Mouse (Mus musculus) kidney, adult 11 months (tissue): ENCODE measurements at regions not wholly inside any gene's neighbourhood (a gene's known extent, or its start where the extent isn't known, plus 50 kb on each side); places are given as distances from the start of the nearest gene placed in this dataset.
A peak's percentile ranks its signal among the peaks of the same experiment; 100 is the strongest.
"Not testable (repeated sequence)": the region's sequence is repeated elsewhere in the genome, so short reads cannot be mapped to it uniquely, and the experiment has no call there.

ENCODE experiments used
- DNase-seq: peaks from one replicate; pipeline ENCODE4 v3.0.0; 2022

DNA sequence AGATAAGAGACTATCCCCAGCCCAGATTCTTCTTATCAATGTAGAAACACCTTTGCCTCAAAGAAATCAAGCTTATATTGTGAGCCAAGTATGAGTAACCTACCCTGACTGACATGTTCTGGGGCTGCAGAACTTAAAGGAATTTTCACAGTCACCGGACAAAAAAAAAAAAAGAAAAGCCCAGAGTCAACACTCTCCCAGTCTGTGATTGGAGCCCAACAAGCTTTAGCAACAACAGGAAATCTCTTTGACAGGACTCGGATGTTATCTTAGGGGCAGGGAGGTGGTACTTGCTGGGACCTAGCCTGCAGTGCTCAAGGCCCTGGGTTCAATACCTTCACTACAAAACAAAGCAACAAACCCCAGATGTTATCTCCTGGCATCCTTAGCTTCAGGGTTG lies 114.2 kb downstream of the Nectin1 start:
- DNase-seq = no peak

DNA sequence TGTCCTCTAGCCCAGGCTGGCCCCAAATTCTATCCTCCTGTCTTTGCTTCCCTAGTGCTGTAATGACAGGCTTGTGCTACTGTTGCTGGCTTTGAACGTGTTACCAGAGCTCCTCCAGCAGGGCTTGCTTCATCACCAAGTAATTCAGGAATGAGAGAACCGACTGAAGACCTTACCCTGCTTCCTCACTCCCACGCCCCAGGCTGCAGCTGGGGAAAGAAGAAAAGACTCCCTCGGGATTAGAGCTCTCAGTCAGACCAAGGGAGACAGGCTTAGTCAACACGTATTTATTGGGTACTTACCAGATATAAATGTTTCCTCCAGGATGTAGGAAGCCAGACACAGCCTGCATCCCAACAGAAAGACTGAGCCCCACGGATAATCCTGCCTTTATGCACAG lies 115.0 kb downstream of the Nectin1 start:
- no peak for DNase-seq

DNA sequence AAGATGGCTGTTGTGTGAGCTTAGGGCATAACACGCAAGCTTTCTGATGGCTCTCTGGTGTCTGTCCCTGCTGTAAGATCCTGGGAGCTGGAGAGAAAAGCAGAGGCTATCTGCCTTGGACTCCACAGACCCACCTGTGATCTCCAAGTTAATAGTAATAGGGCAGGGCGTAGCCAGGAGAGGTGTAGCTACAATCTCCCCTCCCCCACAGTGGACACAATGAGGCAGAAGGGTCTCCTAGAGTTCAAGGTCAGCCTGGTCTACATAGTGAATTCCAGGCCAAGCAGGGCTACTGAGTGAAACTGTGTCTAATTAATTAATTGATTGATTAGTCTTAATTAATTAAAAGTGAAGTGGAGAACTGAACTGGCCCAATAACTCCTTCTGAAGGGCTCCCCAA lies 116.5 kb downstream of the Nectin1 start:
- no peak for DNase-seq

DNA sequence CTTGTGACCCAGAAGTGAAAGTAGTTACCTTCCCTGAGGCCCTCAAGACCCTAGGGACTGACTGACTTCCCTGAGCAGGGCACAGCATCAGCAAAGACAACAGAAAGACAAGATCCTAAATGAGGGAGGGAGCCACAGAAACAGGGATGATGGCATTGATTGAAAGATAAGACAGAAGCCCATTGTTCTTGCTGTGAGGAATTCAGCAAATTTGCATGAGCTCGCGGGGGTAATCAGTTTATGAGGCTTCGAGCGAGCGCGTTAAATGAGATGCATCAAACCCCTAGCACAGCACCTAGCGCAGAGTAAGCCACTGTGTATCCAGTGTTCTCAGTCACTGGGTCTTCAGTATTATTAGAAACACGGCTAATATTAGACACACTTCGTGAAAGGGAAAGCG lies 117.6 kb downstream of the Nectin1 start:
- no peak for DNase-seq

DNA sequence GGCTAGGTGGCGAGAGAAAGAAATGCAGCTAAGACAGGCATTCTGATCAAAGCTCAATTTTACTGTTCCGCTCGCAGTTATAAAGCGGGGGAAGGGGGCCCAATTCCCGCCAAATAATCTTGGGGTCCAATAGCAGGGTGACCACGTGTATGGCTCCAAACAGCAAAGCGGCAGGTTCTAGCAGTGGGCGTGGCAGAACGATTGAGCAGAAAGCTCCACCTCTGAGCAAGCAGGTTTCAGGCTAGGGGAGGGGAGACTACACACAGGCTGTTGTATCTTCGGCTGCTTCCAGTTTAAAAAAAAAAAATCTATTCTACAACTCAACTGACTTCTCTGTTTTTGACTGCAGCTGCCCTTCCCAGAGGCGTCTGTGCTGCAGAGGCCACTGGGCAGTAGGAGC lies 118.2 kb downstream of the Nectin1 start:
- DNase-seq = not testable (repeated sequence)

DNA sequence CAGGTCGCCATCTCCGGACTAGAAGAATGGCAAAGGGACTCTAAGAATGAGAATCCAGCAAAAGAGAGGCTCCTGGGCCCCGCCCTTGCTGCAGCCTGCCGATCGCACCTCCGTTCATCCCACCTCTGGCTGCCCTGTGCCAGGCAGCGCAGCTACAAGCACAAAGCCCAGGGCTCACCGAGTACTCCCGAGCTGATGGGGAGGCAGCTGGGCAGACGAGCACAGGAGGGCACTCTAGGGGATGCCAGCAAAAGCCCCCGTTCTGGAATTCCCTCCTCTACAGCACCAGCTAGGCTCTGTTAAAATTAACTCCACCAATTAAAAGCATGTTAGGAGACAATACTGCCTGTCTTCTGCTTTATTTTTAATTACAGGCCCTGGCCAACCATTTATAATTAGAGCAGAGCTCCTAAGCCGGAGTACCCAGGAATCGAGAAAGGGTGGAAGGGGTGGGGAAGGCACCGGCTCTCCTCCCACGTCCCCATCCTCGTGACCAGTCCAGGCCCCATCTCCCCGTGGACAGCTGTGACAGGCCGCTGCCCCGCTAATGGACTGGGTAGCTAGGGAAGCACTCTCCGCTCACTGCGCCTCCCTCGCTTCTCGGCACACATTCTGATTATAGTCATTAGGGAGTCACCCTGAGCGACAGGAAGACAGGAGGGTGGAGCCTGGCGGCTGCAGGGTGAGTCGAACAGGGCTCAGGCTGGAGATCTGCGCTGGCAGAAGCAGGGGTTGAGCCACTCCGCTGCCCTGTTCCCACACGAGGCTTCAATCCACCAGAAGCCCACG lies 120.0 kb downstream of the Nectin1 start:
- no peak for DNase-seq

DNA sequence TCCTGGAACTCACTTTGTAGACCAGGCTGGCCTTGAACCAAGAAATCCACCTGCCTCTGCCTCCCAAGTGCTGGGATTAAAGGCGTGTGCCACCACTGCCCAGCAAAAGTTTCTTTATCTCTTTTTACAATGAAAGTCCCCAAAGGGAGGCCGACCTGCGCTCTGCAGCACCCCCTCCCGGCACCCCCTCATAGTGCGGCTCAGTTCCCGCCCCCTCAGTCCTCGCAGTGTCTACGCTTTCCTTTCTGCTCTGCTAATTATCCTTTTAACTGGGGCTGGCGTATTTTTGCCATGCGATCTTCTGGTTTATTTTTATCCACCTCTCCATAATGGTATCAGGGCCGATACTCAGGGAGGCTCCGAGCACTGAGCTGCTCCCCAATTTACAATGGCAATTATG lies 123.0 kb downstream of the Nectin1 start:
- DNase-seq = no peak

DNA sequence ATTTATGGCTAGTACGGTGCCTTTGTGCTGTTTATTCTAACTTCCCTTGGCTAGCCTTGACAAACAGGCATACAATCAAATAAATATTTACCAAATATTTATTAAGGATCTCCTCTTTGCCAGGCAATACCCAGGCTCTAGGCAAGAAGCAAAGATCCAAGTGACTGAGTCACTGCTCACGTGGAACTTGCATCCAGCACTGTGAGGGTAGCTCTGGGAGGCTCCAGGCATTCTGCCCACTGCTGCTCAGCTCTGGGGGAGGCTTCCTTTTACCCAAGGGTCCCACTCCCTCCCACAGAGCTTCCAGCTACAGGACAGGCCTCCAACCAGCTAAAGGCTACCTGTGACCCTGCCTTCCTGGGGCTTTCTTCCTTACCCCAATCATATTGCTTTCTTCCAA lies 130.1 kb downstream of the Nectin1 start:
- no peak for DNase-seq

DNA sequence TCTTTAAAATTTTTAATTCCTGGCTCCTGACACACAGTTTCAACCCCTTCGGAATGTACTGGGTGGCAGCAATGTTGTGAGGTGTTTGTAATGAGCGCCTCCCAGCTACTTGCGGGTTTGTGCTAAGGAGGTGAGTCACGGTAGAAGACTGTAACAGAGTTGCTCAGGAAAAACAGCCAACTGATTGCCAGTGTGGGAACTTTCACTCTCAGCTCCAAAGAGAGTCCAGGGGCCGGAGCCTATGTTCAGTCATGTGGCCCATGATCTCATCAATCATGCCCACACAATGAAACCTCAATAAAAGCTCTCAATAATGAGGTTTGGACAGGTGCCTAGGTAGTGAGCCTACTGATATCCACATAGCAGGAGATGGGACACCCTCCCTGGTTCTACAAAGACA lies 130.5 kb downstream of the Nectin1 start:
- no peak for DNase-seq

DNA sequence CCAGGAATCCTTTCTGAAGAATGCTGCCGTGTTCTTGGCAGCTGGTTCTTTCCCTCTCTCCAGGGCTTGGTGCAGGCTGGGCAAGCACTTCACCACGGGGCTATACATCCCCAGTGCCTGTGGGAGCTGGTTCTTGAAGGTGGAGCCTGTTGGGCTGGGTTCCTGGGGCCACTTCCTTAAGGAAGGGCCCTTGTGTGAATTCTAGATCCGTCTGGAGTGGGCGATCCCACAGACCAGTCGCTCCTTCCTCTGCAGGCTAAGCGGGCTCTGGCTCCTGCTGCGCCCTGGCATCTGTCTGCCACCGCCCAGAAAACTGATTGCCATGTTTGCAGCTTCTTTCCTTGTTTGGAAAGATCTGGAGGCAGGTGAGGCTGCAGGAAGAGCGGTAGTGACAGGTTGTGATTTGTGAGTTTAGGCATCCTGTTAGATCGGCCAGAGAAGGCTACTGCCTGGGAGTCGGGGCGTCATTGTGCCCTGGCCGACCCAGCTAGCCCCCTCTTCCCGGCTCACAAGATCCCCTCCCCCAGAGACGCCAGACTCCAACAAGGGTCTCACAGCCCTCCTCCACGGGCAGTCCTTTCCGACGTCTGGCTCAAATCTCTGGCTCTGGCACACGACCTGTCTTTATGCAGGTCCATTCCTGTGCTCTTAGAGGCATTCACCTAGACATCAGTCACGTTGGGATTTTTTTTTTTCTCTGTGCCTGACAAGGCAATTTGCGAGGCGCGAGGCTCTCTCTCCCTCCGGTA lies 135.6 kb downstream of the Nectin1 start:
- DNase-seq = no peak

DNA sequence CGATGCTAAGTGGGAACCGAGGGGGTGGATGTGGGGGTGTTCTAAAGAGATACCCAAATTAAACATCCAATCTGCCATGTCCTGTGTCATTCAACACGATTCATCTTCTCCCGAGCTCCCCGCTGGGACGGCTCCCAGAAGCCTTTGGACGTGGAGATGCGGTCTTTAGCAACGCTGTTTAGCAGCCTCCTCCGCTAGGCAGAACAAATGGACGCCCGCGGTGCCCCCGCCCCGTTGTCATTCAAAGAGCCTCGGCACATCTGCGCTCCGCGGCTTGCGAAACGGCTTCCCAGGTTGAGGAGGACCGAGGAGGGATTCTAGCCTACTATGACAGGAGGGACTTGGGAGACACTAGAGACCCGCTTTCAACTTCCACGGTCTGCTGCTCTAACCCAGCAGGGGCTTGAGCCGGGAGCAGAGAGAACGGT lies 136.2 kb downstream of the Nectin1 start:
- no peak for DNase-seq

DNA sequence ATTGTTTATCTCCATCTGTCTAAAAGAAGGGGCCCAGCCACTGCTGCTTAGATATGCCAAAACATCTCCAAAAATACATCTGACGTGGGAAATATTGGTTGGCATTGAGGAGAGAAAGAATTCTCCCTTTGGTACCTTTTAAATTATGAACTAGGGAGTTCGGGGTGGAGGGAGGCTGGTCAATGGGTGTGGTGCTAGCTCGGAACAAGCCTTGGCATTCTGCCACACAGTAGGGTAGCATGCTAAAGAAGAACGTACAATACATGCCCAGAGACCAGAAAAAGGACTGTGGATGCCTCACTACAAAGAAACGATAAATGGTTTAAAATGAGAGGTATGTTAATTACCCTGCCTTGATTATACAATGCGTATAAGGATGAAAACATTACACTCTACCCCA lies 149.3 kb downstream of the Nectin1 start:
- DNase-seq = no peak

DNA sequence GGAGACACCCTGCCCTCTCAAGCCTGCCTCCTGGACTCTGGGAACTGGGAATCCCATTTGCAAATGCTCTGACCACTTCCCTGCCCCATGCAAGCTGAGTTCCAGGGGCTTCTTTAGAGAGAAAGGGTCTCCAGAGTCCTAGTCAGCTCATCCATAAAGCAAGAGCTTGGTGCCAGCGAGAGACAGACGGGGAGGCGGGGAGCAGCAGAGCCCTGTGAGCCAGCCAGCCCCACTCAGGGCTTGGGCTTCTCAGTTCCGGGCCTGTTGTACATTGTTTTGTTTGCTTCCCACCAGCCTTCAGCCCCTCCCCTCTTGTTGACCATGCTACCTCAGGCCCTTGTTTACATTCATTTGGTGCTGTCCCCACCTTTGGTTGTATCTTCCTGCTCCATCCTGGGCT lies 143.9 kb upstream of the Thy1 start:
- DNase-seq = no peak

DNA sequence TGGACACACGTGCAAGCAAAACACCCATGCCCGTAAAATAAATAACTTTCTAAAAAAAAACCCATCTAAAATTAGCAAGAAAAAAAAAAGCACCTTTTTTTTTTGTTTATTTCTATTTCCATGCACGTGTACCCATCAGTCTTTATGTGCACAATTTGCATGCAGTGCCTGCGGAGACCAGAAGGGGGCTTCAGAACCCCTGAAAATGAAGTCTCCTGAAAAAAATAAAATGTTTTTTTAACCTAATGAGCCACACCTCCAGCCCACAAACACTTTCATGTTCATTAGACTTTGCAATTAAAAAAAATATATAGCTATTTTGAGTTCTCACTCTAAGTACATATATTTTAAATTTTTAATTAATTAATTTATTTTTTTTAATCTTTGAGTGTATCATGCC lies 134.9 kb upstream of the Thy1 start:
- no peak for DNase-seq

DNA sequence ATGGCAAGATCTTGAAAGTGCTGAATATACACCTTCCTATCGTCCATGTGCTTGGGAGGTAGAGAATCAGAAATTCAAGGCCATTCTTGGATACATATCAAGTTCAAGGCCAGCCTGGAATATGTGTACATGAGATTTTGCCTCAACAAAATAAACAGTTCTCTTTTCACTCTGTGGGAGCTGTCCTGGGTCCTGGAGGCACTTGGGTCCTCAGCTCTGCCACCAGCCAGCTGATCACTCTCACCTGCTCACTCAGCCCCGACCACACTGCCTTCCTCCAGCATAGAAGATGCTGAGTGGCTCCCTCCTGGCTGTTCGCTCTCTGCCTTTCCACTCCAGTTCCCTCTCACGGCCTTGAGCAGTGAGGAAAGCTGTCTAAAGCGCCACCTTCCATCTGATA lies 128.2 kb upstream of the Thy1 start:
- DNase-seq = no peak

DNA sequence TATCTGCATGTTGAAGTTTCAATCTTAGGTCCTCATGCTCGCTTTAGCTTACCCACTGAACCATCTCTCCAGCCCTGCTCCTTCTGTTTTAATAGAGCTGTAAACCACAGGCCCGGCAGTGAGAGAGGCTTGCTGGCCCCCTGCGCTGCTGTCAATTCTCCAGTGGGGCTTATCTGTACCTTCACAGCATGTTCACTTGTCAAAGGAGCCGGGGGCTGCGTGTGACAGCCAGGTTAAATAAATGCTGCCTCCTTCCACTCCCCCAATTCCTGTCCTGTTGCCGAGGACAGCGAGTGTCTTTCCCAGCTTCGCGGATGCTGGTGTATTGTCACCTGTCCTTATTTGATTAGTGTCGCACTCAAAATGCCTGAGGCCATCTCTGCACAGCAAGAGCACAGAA lies 125.7 kb upstream of the Thy1 start:
- DNase-seq = no peak

DNA sequence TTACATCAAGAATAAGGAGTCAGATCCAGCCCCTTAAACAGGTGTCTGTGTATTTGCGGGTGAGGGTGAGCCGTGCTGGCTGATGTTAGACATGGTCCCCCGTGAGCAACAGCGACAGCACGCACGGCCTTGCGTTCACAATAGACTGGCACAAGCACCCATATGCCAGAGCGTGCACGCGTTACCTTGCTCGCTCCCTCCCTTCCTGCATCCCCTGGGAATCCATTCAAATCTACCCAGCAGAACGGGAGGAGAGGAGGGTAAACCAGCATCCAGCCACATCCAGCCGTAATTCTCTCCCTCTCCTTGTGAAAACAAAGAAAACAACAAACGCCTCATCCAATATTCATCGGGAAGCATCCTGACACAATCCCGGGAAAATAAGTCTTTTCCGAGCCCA lies 124.2 kb upstream of the Thy1 start:
- DNase-seq = no peak

DNA sequence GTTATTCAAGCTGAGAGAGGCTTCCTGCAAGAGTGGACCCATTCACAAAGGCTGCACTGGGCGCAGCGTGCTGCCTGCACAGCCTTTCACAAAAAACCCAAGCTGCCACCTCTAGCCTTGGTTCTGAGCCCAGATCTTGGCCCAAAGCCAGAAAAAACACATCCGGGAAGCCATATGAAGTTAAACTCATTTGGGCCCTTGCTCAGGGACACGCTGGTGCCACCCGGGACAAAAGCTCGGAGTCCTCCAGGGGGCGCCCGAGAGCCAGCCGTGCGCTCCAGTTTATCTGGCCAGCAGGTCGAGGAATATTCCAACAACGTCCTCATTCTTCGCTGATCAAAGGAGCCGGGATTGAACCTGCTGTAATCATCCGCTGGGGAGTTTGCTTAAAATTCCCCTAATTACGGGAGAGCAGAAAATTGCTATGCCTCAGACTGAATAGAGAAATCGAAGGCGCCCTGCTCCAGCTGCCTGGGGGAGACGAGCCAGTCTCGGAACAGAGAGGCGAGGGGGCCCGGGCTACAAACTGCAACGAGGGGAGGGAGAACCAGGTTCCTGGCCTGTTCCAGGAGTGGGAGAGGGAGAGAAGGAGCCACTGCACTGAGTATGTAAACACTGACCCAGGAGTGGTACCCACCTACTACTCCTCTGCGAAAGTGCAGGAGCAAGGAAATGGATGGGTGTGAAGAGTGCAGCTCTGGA lies 123.0 kb upstream of the Thy1 start:
- peak; percentile 72 for DNase-seq

DNA sequence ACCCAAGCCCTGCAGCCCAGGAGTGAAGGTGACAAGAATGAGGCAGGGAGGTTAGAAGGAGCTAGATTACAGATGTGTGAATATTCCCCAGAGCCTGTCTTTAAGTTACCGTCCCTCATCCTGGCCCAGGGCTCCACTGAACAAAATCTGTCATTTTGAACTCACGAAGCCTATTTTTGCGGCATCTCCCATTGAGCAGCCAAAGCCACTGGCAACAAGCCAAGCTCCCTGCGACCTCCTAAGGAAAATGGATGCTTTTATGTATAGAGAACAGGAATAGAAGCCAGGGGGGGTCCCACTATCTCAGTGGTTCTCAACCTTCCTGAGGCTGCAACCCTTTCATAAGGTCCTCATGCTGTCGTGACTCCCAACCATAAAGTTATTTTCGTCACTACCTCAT lies 121.0 kb upstream of the Thy1 start:
- DNase-seq = no peak

DNA sequence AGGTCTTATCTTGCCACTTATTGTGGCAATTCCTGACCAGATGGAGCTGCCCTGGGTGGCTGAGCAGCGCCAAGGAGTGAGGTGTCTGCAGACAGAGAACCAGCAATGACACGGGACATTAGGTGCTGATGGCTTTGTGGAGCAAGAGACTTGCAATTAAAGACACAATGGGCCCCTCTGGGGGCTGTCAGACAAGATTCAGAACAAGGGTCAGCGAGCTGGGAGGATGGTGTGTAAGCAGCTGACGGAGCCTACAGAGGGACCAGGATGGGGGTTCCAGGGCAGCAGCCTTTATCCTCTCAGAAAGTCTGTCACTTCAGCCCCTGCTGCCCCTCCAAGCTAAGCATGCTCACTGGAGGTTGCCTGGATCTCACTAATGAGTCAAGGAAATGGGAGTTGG lies 120.1 kb upstream of the Thy1 start:
- no peak for DNase-seq

DNA sequence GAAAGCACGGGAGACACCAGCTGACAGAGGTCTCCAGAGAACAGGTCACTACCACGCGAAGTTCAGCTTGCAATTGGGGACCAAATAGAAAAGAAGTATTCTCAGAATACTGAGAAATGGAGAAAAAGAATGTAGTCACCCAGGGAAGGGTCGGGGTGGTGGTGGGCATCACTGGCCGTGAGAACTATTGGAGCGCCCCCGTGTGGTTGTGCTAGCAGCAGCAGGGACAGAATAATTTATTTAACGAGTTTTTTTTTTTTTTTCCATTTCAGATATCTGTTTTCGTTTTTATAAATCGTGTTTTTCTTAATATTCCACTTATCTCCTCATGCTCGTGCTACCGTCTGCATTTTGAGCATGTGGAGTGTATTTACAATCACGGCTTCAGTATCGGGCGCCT lies 118.4 kb upstream of the Thy1 start:
- no peak for DNase-seq

DNA sequence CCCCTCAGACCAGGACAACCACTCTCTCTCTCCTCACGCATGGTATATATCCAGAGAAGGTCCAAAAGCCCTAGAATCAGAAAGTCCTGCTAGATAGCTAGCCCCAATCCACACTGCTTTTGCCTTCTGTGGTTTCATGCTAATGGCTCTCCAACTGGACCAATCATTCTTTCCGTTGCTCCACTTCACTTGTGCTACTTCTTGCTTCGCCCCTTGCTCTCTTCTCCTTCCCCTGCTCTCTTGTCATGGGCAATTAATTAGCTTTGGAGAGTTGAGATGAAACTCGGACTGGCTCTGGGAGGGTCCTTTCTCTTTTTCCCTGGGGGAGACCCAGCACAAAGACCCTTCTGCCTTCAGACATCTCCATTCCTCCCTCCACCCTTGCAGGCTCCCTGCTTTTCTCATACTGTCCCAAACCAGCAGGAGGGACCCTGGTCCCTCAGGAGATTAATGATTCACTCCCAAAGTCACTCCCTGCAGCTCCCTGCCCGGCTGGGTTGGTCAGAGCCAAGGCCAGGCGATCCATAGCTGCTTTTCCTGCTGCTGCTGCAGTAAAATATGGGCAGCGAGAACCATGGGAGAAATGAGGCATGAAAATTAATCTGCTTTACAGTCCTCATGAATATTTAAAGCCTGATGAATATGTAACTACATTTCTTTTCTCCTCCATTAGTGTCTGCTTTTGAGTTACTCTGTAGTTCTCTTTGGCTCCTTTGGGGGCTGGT lies 113.7 kb upstream of the Thy1 start:
- DNase-seq = peak; percentile 37

DNA sequence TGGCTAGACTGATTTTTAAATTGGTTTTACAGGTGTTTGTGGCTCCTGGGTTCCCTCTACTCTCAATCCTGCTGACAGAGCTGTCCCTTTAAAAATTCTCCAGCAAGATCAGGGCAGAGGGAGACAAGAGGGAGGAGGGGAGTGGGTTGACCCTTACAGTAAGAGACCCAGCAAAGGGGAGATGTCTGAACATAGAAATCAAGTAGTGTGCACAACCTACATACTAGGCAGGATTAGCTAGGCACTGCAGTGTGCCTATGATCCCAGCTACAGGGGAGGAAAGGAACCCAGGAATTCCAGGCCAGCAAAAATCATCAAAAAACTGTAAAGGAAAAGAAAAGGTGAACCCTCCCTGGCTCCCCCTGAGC lies 113.2 kb upstream of the Thy1 start:
- DNase-seq = no peak
